Mouse (Mus musculus) hindbrain, embryonic 14.5 days (tissue): Measurements from ENCODE around the gene Ttc7b. TPM values are rescaled to one million over a fixed set of nuclear protein-coding genes. Genes with fewer than 3 reads are reported as not detected.

Experiments used
- ATAC-seq: fragments of 200-750 bp; cut with Nextera tagmentation; 2 replicates; pipeline ENCODE4 v1.8.0; 2017; ENCODE audit warnings: moderate number of reproducible peaks, mild to moderate bottlenecking, moderate TSS enrichment, moderate library complexity; ENCODE audit not compliant: low FRiP score
- DNase-seq: peaks from one replicate; pipeline ENCODE4 v3.0.0-alpha.2; 2015; ENCODE audit warnings: low spot score
- H3K27ac ChIP-seq: fragments of 300-500 bp; sonication (generic); 2 replicates; pipeline ENCODE4 v1.5.1; 2014; ENCODE audit warnings: mild to moderate bottlenecking, moderate library complexity
- H3K27me3 ChIP-seq: fragments of 300-500 bp; sonication (generic); 2 replicates; pipeline ENCODE4 v1.6.1; 2014; ENCODE audit warnings: mild to moderate bottlenecking, low read length, mixed read lengths; ENCODE audit not compliant: control insufficient read depth, insufficient read depth
- H3K36me3 ChIP-seq: fragments of 300-500 bp; sonication (generic); replicated peaks from 2 replicates; pipeline ENCODE4 v1.6.1; 2014; ENCODE audit not compliant: control insufficient read depth, insufficient read depth
- H3K4me1 ChIP-seq: fragments of 300-500 bp; sonication (generic); replicated peaks from 2 replicates; pipeline ENCODE4 v1.6.1; 2014; ENCODE audit warnings: antibody characterized with exemption, low read length, mixed read lengths; ENCODE audit not compliant: control insufficient read depth, insufficient read depth
- H3K4me2 ChIP-seq: fragments of 300-500 bp; sonication (generic); replicated peaks from 2 replicates; pipeline ENCODE4 v1.6.1; 2014; ENCODE audit warnings: mild to moderate bottlenecking, moderate library complexity
- H3K4me3 ChIP-seq: fragments of 300-500 bp; sonication (generic); replicated peaks from 2 replicates; pipeline ENCODE4 v1.5.1; 2014; ENCODE audit warnings: mild to moderate bottlenecking, low read length
- H3K9ac ChIP-seq: fragments of 300-500 bp; sonication (generic); 2 replicates; pipeline ENCODE4 v1.6.1; 2014
- H3K9me3 ChIP-seq: fragments of 300-500 bp; sonication (generic); 2 replicates; pipeline ENCODE4 v1.6.1; 2016; ENCODE audit warnings: low read length; ENCODE audit not compliant: control insufficient read depth
- WGBS: fragments of 180-500 bp; shearing (Covaris S2); extraction: QIAGEN DNeasy Blood & Tissue Kit; methylation state at CpG from one replicate; pipeline ENCODE4 v1.1.7; 2014; 5-methylcytosine and 5-hydroxymethylcytosine counted together
- polyA plus RNA-seq: library from polyadenylated mRNA; unstranded; fragments of >200 nt; fragmentation: Nextera tagmentation; extraction: Ambion mirVana; gene quantifications from 2 replicates; pipeline ENCODE4 v1.2.1, GENCODE M21; 2014

Ttc7b gene
- polyA plus RNA-seq, 1 experiment from 2014 or later = 12.4 TPM

DNA sequence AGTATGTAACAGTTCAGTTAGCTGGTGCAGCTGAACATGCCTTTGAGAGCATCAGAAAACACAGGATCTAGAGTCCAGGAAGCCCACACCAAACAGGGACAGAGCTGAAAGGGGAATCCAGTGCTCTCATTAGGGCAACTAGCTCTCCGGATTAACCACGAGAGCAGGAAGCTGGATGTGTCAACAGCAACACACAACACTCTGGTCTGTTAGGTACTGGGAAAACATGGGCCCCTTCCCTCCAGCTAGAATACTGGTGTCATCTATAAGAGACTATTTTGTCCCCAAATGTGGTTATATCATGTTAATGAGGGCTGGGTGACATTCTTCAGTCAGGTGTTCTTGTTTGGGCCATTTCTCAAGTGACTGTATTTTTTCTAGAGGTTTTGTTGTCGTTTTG, 21.4 kb upstream of the Ttc7b start:
- no peak for DNase-seq
- H3K36me3 ChIP-seq = no peaks in the 10 kb centered on the region
- 67% methylated on average over 3 of the region's 3 CpGs for WGBS

DNA sequence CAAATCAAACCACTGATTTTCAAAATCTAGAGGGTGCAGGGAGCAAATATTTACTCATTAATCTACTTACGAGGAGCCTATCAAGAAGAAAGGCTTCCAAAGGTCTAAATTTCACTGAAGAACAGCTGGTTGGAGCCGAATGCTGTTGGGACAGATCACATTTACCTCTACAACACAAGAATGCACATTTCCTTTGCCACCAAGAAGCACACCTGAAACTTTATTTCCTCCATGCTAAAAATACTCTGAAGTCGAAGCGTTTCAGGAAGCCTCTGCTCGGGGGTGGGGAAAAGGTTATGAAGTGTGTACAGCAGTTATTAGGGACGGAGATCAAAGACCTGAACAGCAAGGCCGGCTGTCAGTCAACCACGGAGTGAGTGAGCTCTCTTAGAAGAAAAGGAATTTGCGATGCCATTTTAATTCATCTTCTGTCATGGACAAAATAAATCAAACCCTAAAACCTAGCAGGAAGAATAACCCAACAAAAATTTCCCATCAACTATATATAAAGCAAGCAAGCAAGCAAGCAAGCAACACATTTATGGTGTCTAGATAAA, 18.6 kb upstream of the Ttc7b start:
- Histone ChIP-seq H3K27ac (no peak overlapping the region), H3K4me3 (no peak overlapping the region), H3K9ac (no peak overlapping the region), H3K4me2 (no peak overlapping the region), H3K27me3 (no peaks in the 10 kb centered on the region), H3K36me3 (no peaks in the 10 kb centered on the region), H3K4me1 (peaks cover 2% of the 10 kb centered on the region; the same call in 1 of the 2 replicates), H3K9me3 (no peaks in the 10 kb centered on the region)
- ATAC-seq (no peak), DNase-seq (no peak)
- 68% methylated on average over 9 of the region's 9 CpGs for WGBS

More for the DNA sequence above, 21.4 kb upstream of the Ttc7b start:
- no peaks in the 10 kb centered on the region for H3K4me1 ChIP-seq
- no peak overlapping the region for H3K4me3 ChIP-seq
- no peaks in the 10 kb centered on the region for H3K9me3 ChIP-seq
- H3K27me3 ChIP-seq = no peaks in the 10 kb centered on the region
- H3K9ac ChIP-seq = no peak overlapping the region
- no peak overlapping the region for H3K27ac ChIP-seq
- ATAC-seq = no peak
- H3K4me2 ChIP-seq = no peak overlapping the region

GRCm38 (mm10) chr12:100538445-100539157, 18.0 kb upstream of the Ttc7b start:
- 66% methylated on average over 7 of the region's 7 CpGs for WGBS
- Histone ChIP-seq H3K4me2 (no peak overlapping the region), H3K4me3 (no peak overlapping the region), H3K27ac (no peak overlapping the region), H3K9ac (no peak overlapping the region), H3K4me1 (peaks cover 5% of the 10 kb centered on the region; the same call in 1 of the 2 replicates), H3K36me3 (no peaks in the 10 kb centered on the region), H3K9me3 (no peaks in the 10 kb centered on the region), H3K27me3 (no peaks in the 10 kb centered on the region)
- ATAC-seq (no peak), DNase-seq (no peak)

GRCm38 (mm10) chr12:100537091-100537490, 16.5 kb upstream of the Ttc7b start:
- H3K27me3 ChIP-seq = no peaks in the 10 kb centered on the region
- ATAC-seq (no peak), DNase-seq (no peak)
- no peak overlapping the region for H3K4me2 ChIP-seq
- no peak overlapping the region for H3K27ac ChIP-seq
- no peaks in the 10 kb centered on the region for H3K9me3 ChIP-seq
- H3K4me1 ChIP-seq = peaks cover 5% of the 10 kb centered on the region; the same call in 1 of the 2 replicates
- 89% methylated on average over 11 of the region's 11 CpGs for WGBS
- no peak overlapping the region for H3K4me3 ChIP-seq
- no peak overlapping the region for H3K9ac ChIP-seq
- H3K36me3 ChIP-seq = no peaks in the 10 kb centered on the region

DNA sequence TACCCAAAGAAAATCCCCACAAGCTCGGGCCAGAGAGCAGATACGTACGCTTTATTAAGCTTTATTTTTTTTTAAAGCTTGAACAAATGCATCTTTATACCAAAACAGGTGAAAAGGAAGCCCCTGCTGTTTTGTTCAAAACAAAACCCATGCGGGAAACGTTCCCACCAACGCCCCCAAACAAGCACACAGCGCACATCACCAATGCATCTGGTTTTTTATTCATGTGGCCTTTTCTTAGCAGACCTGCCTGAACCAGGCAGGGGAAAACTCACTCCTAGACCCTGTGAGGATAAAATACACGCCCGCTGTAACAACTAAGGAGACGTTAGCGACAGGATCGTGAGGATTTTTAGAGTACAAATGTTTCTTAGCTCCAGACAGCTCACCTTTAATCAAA, 14.4 kb upstream of the Ttc7b start:
- H3K27me3 ChIP-seq = no peaks in the 10 kb centered on the region
- no peak for ATAC-seq
- 53% methylated on average over 12 of the region's 12 CpGs for WGBS

GRCm38 (mm10) chr12:100534028-100534427, 13.4 kb upstream of the Ttc7b start:
- no peak overlapping the region for H3K4me2 ChIP-seq
- H3K9ac ChIP-seq = no peak overlapping the region
- H3K9me3 ChIP-seq = no peaks in the 10 kb centered on the region
- 0 out of 2 replicates have a peak overlapping the region, but pooled peaks have one; percentile 20 for H3K27ac ChIP-seq
- DNase-seq (no peak), ATAC-seq (no peak)
- peaks cover 5% of the 10 kb centered on the region; the same call in 1 of the 2 replicates for H3K4me1 ChIP-seq
- no peaks in the 10 kb centered on the region for H3K27me3 ChIP-seq
- no peaks in the 10 kb centered on the region for H3K36me3 ChIP-seq
- H3K4me3 ChIP-seq = no peak overlapping the region
- WGBS = 37% methylated on average over 3 of the region's 3 CpGs

More for the DNA sequence above, 14.4 kb upstream of the Ttc7b start:
- H3K4me3 ChIP-seq = no peak overlapping the region
- DNase-seq = no peak
- H3K36me3 ChIP-seq = no peaks in the 10 kb centered on the region
- H3K9me3 ChIP-seq = no peaks in the 10 kb centered on the region
- no peak overlapping the region for H3K4me2 ChIP-seq
- H3K4me1 ChIP-seq = peaks cover 5% of the 10 kb centered on the region; the same call in 1 of the 2 replicates
- no peak overlapping the region for H3K27ac ChIP-seq
- H3K9ac ChIP-seq = no peak overlapping the region

GRCm38 (mm10) chr12:100533209-100533608, 12.6 kb upstream of the Ttc7b start:
- Histone ChIP-seq H3K4me3 (no peak overlapping the region), H3K36me3 (no peaks in the 10 kb centered on the region), H3K27me3 (no peaks in the 10 kb centered on the region), H3K9me3 (no peaks in the 10 kb centered on the region), H3K27ac (no peak overlapping the region), H3K4me1 (peaks cover 5% of the 10 kb centered on the region), H3K4me2 (no peak overlapping the region), H3K9ac (no peak overlapping the region)
- ATAC-seq = no peak
- 84% methylated on average over 4 of the region's 4 CpGs for WGBS
- DNase-seq = no peak

- no peaks in the 10 kb centered on the region for H3K36me3 ChIP-seq
- H3K4me2 ChIP-seq = no peak overlapping the region
- H3K4me1 ChIP-seq = peaks cover 14% of the 10 kb centered on the region
- DNase-seq = no peak
- no peaks in the 10 kb centered on the region for H3K27me3 ChIP-seq
- 94% methylated on average over 1 of the region's 1 CpGs for WGBS
- H3K4me3 ChIP-seq = no peak overlapping the region
- H3K27ac ChIP-seq = no peak overlapping the region
- no peak for ATAC-seq
- no peaks in the 10 kb centered on the region for H3K9me3 ChIP-seq
- H3K9ac ChIP-seq = no peak overlapping the region
Measured at GRCm38 (mm10) chr12:100531740-100532139, 11.1 kb upstream of the Ttc7b start.

DNA sequence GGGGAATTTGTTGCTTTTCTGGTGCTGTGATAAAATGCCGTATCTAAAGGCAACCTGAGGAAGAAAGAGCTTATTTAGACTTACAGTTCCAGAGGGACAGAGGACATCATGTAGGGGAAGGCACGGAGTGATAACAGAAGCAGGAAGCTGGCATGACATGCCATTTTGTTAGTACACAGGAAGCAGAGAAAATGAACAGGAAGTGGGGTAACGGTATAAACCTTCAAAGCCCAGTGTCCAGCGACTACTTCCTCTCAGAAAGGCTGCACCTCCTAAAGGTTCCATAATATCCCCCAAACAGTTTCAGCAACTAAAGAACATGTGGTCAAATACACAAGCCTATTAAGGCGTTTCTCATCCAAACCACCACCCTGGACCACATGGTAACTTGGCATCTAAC, 10.2 kb upstream of the Ttc7b start:
- Histone ChIP-seq H3K36me3 (no peaks in the 10 kb centered on the region), H3K9ac (no peak overlapping the region), H3K27ac (no peak overlapping the region), H3K9me3 (no peaks in the 10 kb centered on the region), H3K4me1 (peaks cover 14% of the 10 kb centered on the region), H3K27me3 (no peaks in the 10 kb centered on the region), H3K4me2 (no peak overlapping the region), H3K4me3 (no peak overlapping the region)
- DNase-seq (no peak), ATAC-seq (no peak)
- WGBS = 89% methylated on average over 5 of the region's 5 CpGs
